Mouse (Mus musculus) lung, embryonic 14.5 days (tissue): ENCODE measurements around the gene Sbk2. TPM values are rescaled to one million over a fixed set of nuclear protein-coding genes. Genes with fewer than 3 reads are reported as not detected.

ENCODE experiments used
- ATAC-seq: fragments of 200-750 bp; cut with Nextera tagmentation; 2 replicates; pipeline ENCODE4 v1.8.0; 2017; ENCODE audit warnings: mild to moderate bottlenecking, moderate TSS enrichment, moderate library complexity; ENCODE audit not compliant: insufficient read depth
- DNase-seq: peaks from one replicate; pipeline ENCODE4 v3.0.0-alpha.2; 2015
- H3K27ac ChIP-seq: fragments of 300-500 bp; sonication (generic); 2 replicates; pipeline ENCODE4 v1.5.1; 2014; ENCODE audit warnings: low read depth, mild to moderate bottlenecking, moderate library complexity
- H3K27me3 ChIP-seq: fragments of 300-500 bp; sonication (generic); 2 replicates; pipeline ENCODE4 v1.6.1; 2014; ENCODE audit warnings: low read length, control low read depth; ENCODE audit not compliant: insufficient read depth
- H3K36me3 ChIP-seq: fragments of 300-500 bp; sonication (generic); 2 replicates; pipeline ENCODE4 v1.6.1; 2014; ENCODE audit warnings: control low read depth; ENCODE audit not compliant: insufficient read depth
- H3K4me1 ChIP-seq: fragments of 300-500 bp; sonication (generic); 2 replicates; pipeline ENCODE4 v1.6.1; 2014; ENCODE audit warnings: antibody characterized with exemption, control low read depth; ENCODE audit not compliant: insufficient read depth
- H3K4me2 ChIP-seq: fragments of 300-500 bp; sonication (generic); 2 replicates; pipeline ENCODE4 v1.6.1; 2014; ENCODE audit warnings: mild to moderate bottlenecking
- H3K4me3 ChIP-seq: fragments of 300-500 bp; sonication (generic); 2 replicates; pipeline ENCODE4 v1.5.1; 2014; ENCODE audit warnings: low read depth, low read length
- H3K9ac ChIP-seq: fragments of 300-500 bp; sonication (generic); 2 replicates; pipeline ENCODE4 v1.6.1; 2014
- H3K9me3 ChIP-seq: fragments of 300-500 bp; sonication (generic); 2 replicates; pipeline ENCODE4 v1.6.1; 2016; ENCODE audit warnings: low read depth, low read length, control low read depth
- CTCF ChIP-seq: IDR thresholded peaks from 2 replicates; pipeline ENCODE4 v1.5.1; 2016; ENCODE audit warnings: antibody characterized with exemption, low read depth
- WGBS: fragments of 180-500 bp; shearing (Covaris S2); extraction: QIAGEN DNeasy Blood & Tissue Kit; methylation state at CpG from one replicate; pipeline ENCODE4 v1.1.7; 2014; 5-methylcytosine and 5-hydroxymethylcytosine counted together
- polyA plus RNA-seq: library from polyadenylated mRNA; unstranded; fragments of >200 nt; fragmentation: Nextera tagmentation; extraction: Ambion mirVana; gene quantifications from 2 replicates; pipeline ENCODE4 v1.2.1, GENCODE M21; 2014

Sbk2 gene
- polyA plus RNA-seq, 1 experiment from 2014 or later: 0.13 TPM

GRCm38 (mm10) chr7:4901171-4901570, 63.0 kb downstream of the Sbk2 start:
- DNase-seq (peak; percentile 47), ATAC-seq (peak; percentile 30; the same call in 1 of the 2 replicates)
- Histone ChIP-seq H3K4me2 (no peak overlapping the region), H3K9me3 (peaks cover 3% of the 10 kb centered on the region; the same call in 1 of the 2 replicates), H3K36me3 (no peaks in the 10 kb centered on the region), H3K4me1 (no peaks in the 10 kb centered on the region), H3K27me3 (peaks cover 8% of the 10 kb centered on the region; the same call in 1 of the 2 replicates), H3K27ac (no peak overlapping the region), H3K9ac (no peak overlapping the region), H3K4me3 (no peak overlapping the region)
- TF ChIP-seq CTCF: peak; percentile 69
- 55% methylated on average over 8 of the region's 8 CpGs for WGBS

DNA sequence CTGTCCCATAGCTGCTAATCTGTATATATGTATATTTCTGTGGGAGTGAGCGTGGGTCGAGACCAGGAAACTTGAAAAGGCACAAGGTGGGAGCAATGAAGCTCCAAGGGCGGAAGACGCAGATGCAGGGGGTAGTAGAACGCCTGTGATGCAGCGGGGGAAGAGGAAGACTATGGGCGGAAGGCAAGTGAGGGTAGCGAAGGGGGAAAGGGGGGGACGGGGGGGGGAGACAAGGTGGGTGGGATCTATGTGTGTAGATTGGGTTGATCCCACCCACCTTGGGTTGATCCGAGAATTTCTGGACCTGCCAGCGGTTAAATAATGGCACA, 63.7 kb downstream of the Sbk2 start:
- peak overlapping the region; percentile 52 for H3K4me2 ChIP-seq
- no peak overlapping the region for H3K9ac ChIP-seq
- H3K27me3 ChIP-seq: peaks cover 8% of the 10 kb centered on the region; the same call in 1 of the 2 replicates
- TF ChIP-seq CTCF: no peak
- H3K27ac ChIP-seq: no peak overlapping the region
- 32% methylated on average over 11 of the region's 11 CpGs for WGBS
- DNase-seq (no peak), ATAC-seq (no peak)
- H3K9me3 ChIP-seq: peaks cover 3% of the 10 kb centered on the region; the same call in 1 of the 2 replicates
- no peaks in the 10 kb centered on the region for H3K4me1 ChIP-seq
- H3K4me3 ChIP-seq: peak overlapping the region; percentile 21; the same call in 1 of the 2 replicates
- H3K36me3 ChIP-seq: no peaks in the 10 kb centered on the region

DNA sequence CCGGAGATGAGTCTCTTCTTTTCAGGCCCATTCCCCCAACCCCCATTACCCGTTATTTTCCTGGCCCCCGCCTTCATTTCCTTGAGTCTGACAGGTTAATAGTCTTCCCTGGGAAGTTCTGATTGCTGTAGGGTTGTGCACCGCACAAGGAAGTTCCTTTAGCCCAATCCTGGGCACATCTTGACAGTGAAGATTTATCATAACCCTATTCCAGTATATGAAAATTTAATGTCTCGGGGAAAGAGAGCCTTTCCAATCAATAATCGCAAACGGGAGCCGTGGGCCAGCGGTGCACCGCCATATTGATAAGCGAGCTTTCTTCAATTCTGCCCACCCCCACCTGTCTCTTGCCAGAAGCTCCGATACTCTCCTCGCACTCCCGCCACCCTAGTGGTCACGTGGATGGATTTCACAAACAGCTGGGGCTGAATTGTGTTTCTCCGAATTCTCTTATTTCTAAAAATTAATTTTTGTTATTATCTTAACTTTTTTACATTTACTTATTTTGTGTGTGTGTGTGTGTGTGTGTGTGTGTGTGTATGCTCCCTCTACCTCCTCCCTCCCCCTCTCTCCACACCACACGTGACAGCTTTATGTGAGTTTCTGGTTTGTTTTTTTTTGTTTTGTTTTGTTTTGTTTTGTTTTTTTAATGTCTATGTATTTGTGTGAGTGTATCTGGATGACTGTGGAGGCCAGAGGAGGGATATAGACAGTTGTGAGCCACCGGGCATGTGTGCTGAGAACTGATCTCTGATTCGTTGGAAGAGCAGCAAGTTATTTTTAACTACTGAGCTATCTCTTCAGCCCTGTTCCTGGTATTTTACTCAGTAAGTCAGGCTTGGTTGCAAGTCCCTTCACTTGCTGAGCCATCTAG, 64.3 kb downstream of the Sbk2 start:
- Histone ChIP-seq H3K9ac (peak overlapping the region; percentile 26; the same call in 1 of the 2 replicates), H3K4me2 (peak overlapping the region; percentile 52), H3K9me3 (peaks cover 3% of the 10 kb centered on the region; the same call in 1 of the 2 replicates), H3K36me3 (no peaks in the 10 kb centered on the region), H3K27ac (no peak overlapping the region), H3K4me3 (peak overlapping the region; percentile 21; the same call in 1 of the 2 replicates), H3K27me3 (peaks cover 8% of the 10 kb centered on the region; the same call in 1 of the 2 replicates), H3K4me1 (no peaks in the 10 kb centered on the region)
- no peak for TF ChIP-seq CTCF
- no peak for ATAC-seq
- 10% methylated on average over 19 of the region's 19 CpGs for WGBS
- DNase-seq: no peak

- Histone ChIP-seq H3K27ac (no peak overlapping the region), H3K9ac (peak overlapping the region; percentile 26; the same call in 1 of the 2 replicates), H3K9me3 (peaks cover 3% of the 10 kb centered on the region; the same call in 1 of the 2 replicates), H3K4me1 (no peaks in the 10 kb centered on the region), H3K27me3 (peaks cover 8% of the 10 kb centered on the region; the same call in 1 of the 2 replicates), H3K36me3 (no peaks in the 10 kb centered on the region), H3K4me2 (peak overlapping the region; percentile 52), H3K4me3 (peak overlapping the region; percentile 21; the same call in 1 of the 2 replicates)
- peak; percentile 20; the same call in 1 of the 2 replicates for ATAC-seq
- DNase-seq: no peak
- TF ChIP-seq CTCF: no peak
- WGBS: 14% methylated on average over 18 of the region's 18 CpGs
Observed at GRCm38 (mm10) chr7:4898851-4899648, 65.2 kb downstream of the Sbk2 start.

GRCm38 (mm10) chr7:4895186-4895585, 69.0 kb downstream of the Sbk2 start:
- Histone ChIP-seq H3K4me3 (no peak overlapping the region), H3K9ac (no peak overlapping the region), H3K27me3 (peaks cover 8% of the 10 kb centered on the region; the same call in 1 of the 2 replicates), H3K27ac (no peak overlapping the region), H3K9me3 (no peaks in the 10 kb centered on the region), H3K4me1 (no peaks in the 10 kb centered on the region), H3K36me3 (no peaks in the 10 kb centered on the region), H3K4me2 (no peak overlapping the region)
- no peak for TF ChIP-seq CTCF
- WGBS: 47% methylated on average over 11 of the region's 11 CpGs
- ATAC-seq: no peak
- DNase-seq: no peak

Other genes with a start within 250 kb of the Sbk2 start
- gene Tmem150b, start 239.2 kb downstream of the Sbk2 start, polyA plus RNA-seq: not detected in 2 replicates
- 51.3 and 53.1 TPM in 2 replicates for gene Kmt5c, start 224.3 kb downstream of the Sbk2 start, polyA plus RNA-seq
- gene Cox6b2, start 211.3 kb downstream of the Sbk2 start, polyA plus RNA-seq: 37.3 and 40.1 TPM in 2 replicates
- not detected in 2 replicates for gene Fam71e2, start 193.1 kb downstream of the Sbk2 start, polyA plus RNA-seq
- gene Il11, start 181.5 kb downstream of the Sbk2 start, polyA plus RNA-seq: not detected in 2 replicates
- not detected in 2 replicates for gene Tmem190, start 181.5 kb downstream of the Sbk2 start, polyA plus RNA-seq
- gene Tmem238, start 174.8 kb downstream of the Sbk2 start, polyA plus RNA-seq: 11.6 and 11.7 TPM in 2 replicates
- gene Rpl28, start 171.5 kb downstream of the Sbk2 start, polyA plus RNA-seq: 294 and 337 TPM in 2 replicates
- 428 and 470 TPM in 2 replicates for gene Ube2s, start 151.8 kb downstream of the Sbk2 start, polyA plus RNA-seq
- 1.1 and 1.3 TPM in 2 replicates for gene Shisa7, start 119.7 kb downstream of the Sbk2 start, polyA plus RNA-seq
- 5.8 and 6.1 TPM in 2 replicates for gene Isoc2b, start 94.1 kb downstream of the Sbk2 start, polyA plus RNA-seq
- gene Isoc2a, start 87.3 kb downstream of the Sbk2 start, polyA plus RNA-seq: 0.88 and 0.91 TPM in 2 replicates
- gene Gm36210, start 57.9 kb downstream of the Sbk2 start, polyA plus RNA-seq: not detected in 2 replicates
- gene Zfp628, start 49.2 kb downstream of the Sbk2 start, polyA plus RNA-seq: 4.2 and 4.3 TPM in 2 replicates
- gene Nat14, start 42.4 kb downstream of the Sbk2 start, polyA plus RNA-seq: 1.4 and 2.3 TPM in 2 replicates
- 2.1 and 2.2 TPM in 2 replicates for gene Ssc5d, start 38.6 kb downstream of the Sbk2 start, polyA plus RNA-seq
- 0.76 and 0.87 TPM in 2 replicates for gene Sbk3, start 6.8 kb upstream of the Sbk2 start, polyA plus RNA-seq
- 35.1 and 35.9 TPM in 2 replicates for gene Zfp579, start 31.8 kb upstream of the Sbk2 start, polyA plus RNA-seq
- gene Zfp524, start 50.0 kb upstream of the Sbk2 start, polyA plus RNA-seq: 13.6 and 13.8 TPM in 2 replicates
- 41.9 and 46.4 TPM in 2 replicates for gene Fiz1, start 50.3 kb upstream of the Sbk2 start, polyA plus RNA-seq
- 0.74 TPM in 1 of 2 replicates, not detected in the other for gene Gm44973, start 51.1 kb upstream of the Sbk2 start, polyA plus RNA-seq
- gene Zfp865, start 56.0 kb upstream of the Sbk2 start, polyA plus RNA-seq: 7.4 TPM in 2 replicates
- 5.6 and 6.0 TPM in 2 replicates for gene Ccdc106, start 56.1 kb upstream of the Sbk2 start, polyA plus RNA-seq
- gene 4632433K11Rik, start 69.7 kb upstream of the Sbk2 start, polyA plus RNA-seq: not detected in 2 replicates
- gene Zfp784, start 74.0 kb upstream of the Sbk2 start, polyA plus RNA-seq: 4.2 and 4.6 TPM in 2 replicates
- gene Zfp580, start 87.1 kb upstream of the Sbk2 start, polyA plus RNA-seq: 44.5 and 45.1 TPM in 2 replicates
- 145 and 162 TPM in 2 replicates for gene U2af2, start 97.7 kb upstream of the Sbk2 start, polyA plus RNA-seq
- gene Epn1, start 115.8 kb upstream of the Sbk2 start, polyA plus RNA-seq: 76.0 and 77.9 TPM in 2 replicates
- not detected in 2 replicates for gene Rfpl4, start 152.5 kb upstream of the Sbk2 start, polyA plus RNA-seq
- 0.31 and 0.61 TPM in 2 replicates for gene Rasl2-9, start 161.5 kb upstream of the Sbk2 start, polyA plus RNA-seq
- 0.03 TPM in 1 of 2 replicates, not detected in the other for gene Vmn1r55, start 185.3 kb upstream of the Sbk2 start, polyA plus RNA-seq
- not detected in 2 replicates for gene Vmn1r56, start 232.3 kb upstream of the Sbk2 start, polyA plus RNA-seq